Mouse (Mus musculus) megakaryocyte, adult 5-6 weeks (primary cell): ENCODE results near the gene Sh3pxd2b. TPM values are rescaled to one million over a fixed set of nuclear protein-coding genes. Genes with fewer than 3 reads are reported as not detected.

ENCODE experiments used
- total RNA-seq, 2 experiments: library from RNA; stranded (forward) in 1 of 2; stranded (reverse) in 1 of 2; fragments of 153-499, 151-499 nt in 1 of 2; fragments of 221-1000, 200-1000 nt in 1 of 2; gene quantifications; 2 replicates each; pipeline versions ENCODE4 v1.2.3 to v1.2.4; 2015 to 2017

The Sh3pxd2b gene
- total RNA-seq, 2 experiments from 2014 or later, result 2.4 to 7.0 TPM

Other genes with a start within 250 kb of the Sh3pxd2b start
- gene Il9r, start 147.5 kb upstream of the Sh3pxd2b start, total RNA-seq (2015), result not detected in 2 replicates
- gene Il9r, start 147.5 kb upstream of the Sh3pxd2b start, total RNA-seq (2017), result not detected in 2 replicates
- gene Snrnp25, start 142.4 kb upstream of the Sh3pxd2b start, total RNA-seq (2015), result 38.9 and 42.8 TPM in 2 replicates
- gene Snrnp25, start 142.4 kb upstream of the Sh3pxd2b start, total RNA-seq (2017), result 32.5 and 47.7 TPM in 2 replicates
- gene Rhbdf1, start 125.5 kb upstream of the Sh3pxd2b start, total RNA-seq (2015), result not detected in 2 replicates
- gene Rhbdf1, start 125.5 kb upstream of the Sh3pxd2b start, total RNA-seq (2017), result not detected in 2 replicates
- 9.8 and 12.1 TPM in 2 replicates for gene Mpg, start 121.3 kb upstream of the Sh3pxd2b start, total RNA-seq (2015)
- 6.8 and 9.9 TPM in 2 replicates for gene Mpg, start 121.3 kb upstream of the Sh3pxd2b start, total RNA-seq (2017)
- 6.6 and 10.7 TPM in 2 replicates for gene Nprl3, start 80.1 kb upstream of the Sh3pxd2b start, total RNA-seq (2015)
- 9.5 and 11.9 TPM in 2 replicates for gene Nprl3, start 80.1 kb upstream of the Sh3pxd2b start, total RNA-seq (2017)
- not detected in 2 replicates for gene Hba-x, start 71.4 kb upstream of the Sh3pxd2b start, total RNA-seq (2015)
- gene Hba-x, start 71.4 kb upstream of the Sh3pxd2b start, total RNA-seq (2017), result not detected in 2 replicates
- 53.9 and 134 TPM in 2 replicates for gene Hba-a1, start 64.3 kb upstream of the Sh3pxd2b start, total RNA-seq (2015)
- gene Hba-a1, start 64.3 kb upstream of the Sh3pxd2b start, total RNA-seq (2017), result 18.7 and 44.2 TPM in 2 replicates
- 1.1 TPM in 1 of 2 replicates, not detected in the other for gene Hbq1b, start 60.9 kb upstream of the Sh3pxd2b start, total RNA-seq (2015)
- gene Hbq1b, start 60.9 kb upstream of the Sh3pxd2b start, total RNA-seq (2017), result not detected in 2 replicates
- 72.7 and 158 TPM in 2 replicates for gene Hba-a2, start 51.3 kb upstream of the Sh3pxd2b start, total RNA-seq (2015)
- 99.3 and 270 TPM in 2 replicates for gene Hba-a2, start 51.3 kb upstream of the Sh3pxd2b start, total RNA-seq (2017)
- not detected in 2 replicates for gene Hbq1a, start 47.8 kb upstream of the Sh3pxd2b start, total RNA-seq (2015)
- not detected in 2 replicates for gene Hbq1a, start 47.8 kb upstream of the Sh3pxd2b start, total RNA-seq (2017)
- gene Ubtd2, start 107.5 kb downstream of the Sh3pxd2b start, total RNA-seq (2015), result 2.3 and 3.4 TPM in 2 replicates
- gene Ubtd2, start 107.5 kb downstream of the Sh3pxd2b start, total RNA-seq (2017), result 0.24 and 1.8 TPM in 2 replicates
- 0.20 and 2.2 TPM in 2 replicates for gene Efcab9, start 184.3 kb downstream of the Sh3pxd2b start, total RNA-seq (2015)
- 1.6 and 2.0 TPM in 2 replicates for gene Efcab9, start 184.3 kb downstream of the Sh3pxd2b start, total RNA-seq (2017)
- gene Stk10, start 185.5 kb downstream of the Sh3pxd2b start, total RNA-seq (2015), result 88.8 and 98.5 TPM in 2 replicates
- 115 and 125 TPM in 2 replicates for gene Stk10, start 185.5 kb downstream of the Sh3pxd2b start, total RNA-seq (2017)